Mouse (Mus musculus) midbrain, embryonic 15.5 days (tissue): Measurements from ENCODE around the gene Ncstn. TPM values are rescaled to one million over a fixed set of nuclear protein-coding genes. Genes with fewer than 3 reads are reported as not detected.

Source experiments
- ATAC-seq: fragments of 200-750 bp; cut with Nextera tagmentation; replicated peaks from 2 replicates; pipeline ENCODE4 v1.8.0; 2017; ENCODE audit warnings: moderate TSS enrichment
- H3K27ac ChIP-seq: fragments of 300-500 bp; sonication (generic); 2 replicates; pipeline ENCODE4 v1.5.1; 2015; ENCODE audit warnings: mild to moderate bottlenecking, inconsistent platforms
- H3K27me3 ChIP-seq: fragments of 300-500 bp; sonication (generic); replicated peaks from 2 replicates; pipeline ENCODE4 v1.6.1; 2015; ENCODE audit warnings: inconsistent platforms
- H3K36me3 ChIP-seq: fragments of 300-500 bp; sonication (generic); replicated peaks from 2 replicates; pipeline ENCODE4 v1.6.1; 2015; ENCODE audit warnings: inconsistent platforms
- H3K4me1 ChIP-seq: fragments of 300-500 bp; sonication (generic); 2 replicates; pipeline ENCODE4 v1.6.1; 2015; ENCODE audit warnings: inconsistent platforms
- H3K4me2 ChIP-seq: fragments of 300-500 bp; sonication (generic); 2 replicates; pipeline ENCODE4 v1.6.1; 2015; ENCODE audit warnings: inconsistent platforms, mild to moderate bottlenecking, moderate library complexity
- H3K4me3 ChIP-seq: fragments of 300-500 bp; sonication (generic); 2 replicates; pipeline ENCODE4 v1.5.1; 2015; ENCODE audit warnings: mild to moderate bottlenecking, inconsistent platforms
- H3K9ac ChIP-seq: fragments of 300-500 bp; sonication (generic); 2 replicates; pipeline ENCODE4 v1.6.1; 2015; ENCODE audit warnings: mild to moderate bottlenecking, inconsistent platforms
- H3K9me3 ChIP-seq: fragments of 300-500 bp; sonication (generic); 2 replicates; pipeline ENCODE4 v1.6.1; 2016; ENCODE audit warnings: inconsistent platforms
- WGBS: fragments of 180-500 bp; shearing (Covaris S2); methylation state at CpG from one replicate; pipeline ENCODE4 v1.1.7; 2015; ENCODE audit warnings: mixed read lengths; 5-methylcytosine and 5-hydroxymethylcytosine counted together
- polyA plus RNA-seq: library from polyadenylated mRNA; unstranded; fragments of >200 nt; fragmentation: Nextera tagmentation; extraction: Ambion mirVana; gene quantifications from 2 replicates; pipeline ENCODE4 v1.2.1, GENCODE M21; 2015

Gene Ncstn
- polyA plus RNA-seq, 1 experiment from 2014 or later = 122 TPM

DNA sequence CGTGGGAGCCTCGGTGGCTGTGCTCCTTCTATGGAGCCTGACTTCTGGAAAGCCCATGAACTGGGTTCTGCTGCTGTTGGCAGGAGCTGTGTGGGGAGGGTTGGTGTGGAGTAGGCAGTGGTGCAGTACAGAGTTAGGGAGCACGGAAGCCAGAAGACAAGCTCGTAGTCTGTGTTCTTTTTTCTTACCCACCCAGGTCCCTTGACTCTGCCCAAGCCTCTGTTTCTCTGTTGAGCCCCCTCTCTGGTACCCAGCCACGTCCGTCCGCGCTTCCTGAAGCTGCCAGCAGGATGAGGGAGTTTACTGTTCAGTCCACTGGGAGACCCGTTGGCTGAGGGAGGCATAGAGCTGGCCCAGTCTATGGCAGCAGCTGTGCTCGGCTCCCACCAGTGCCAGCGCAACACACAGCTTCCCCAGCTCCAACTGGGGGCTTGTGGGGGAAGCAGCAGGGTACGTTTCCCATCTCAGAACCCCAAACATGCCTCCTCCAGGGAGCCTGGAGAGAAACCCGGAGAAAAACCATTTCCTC is 17.9 kb downstream of the Ncstn start:
- peak; percentile 59 for ATAC-seq
- Histone ChIP-seq H3K4me1 (no peaks in the 10 kb centered on the region), H3K4me3 (no peak overlapping the region), H3K27me3 (no peaks in the 10 kb centered on the region), H3K9me3 (no peaks in the 10 kb centered on the region), H3K36me3 (peaks cover 38% of the 10 kb centered on the region), H3K27ac (peak overlapping the region; percentile 13; the same call in 1 of the 2 replicates), H3K9ac (no peak overlapping the region), H3K4me2 (no peak overlapping the region)
- 49% methylated on average over 13 of the region's 13 CpGs for WGBS

DNA sequence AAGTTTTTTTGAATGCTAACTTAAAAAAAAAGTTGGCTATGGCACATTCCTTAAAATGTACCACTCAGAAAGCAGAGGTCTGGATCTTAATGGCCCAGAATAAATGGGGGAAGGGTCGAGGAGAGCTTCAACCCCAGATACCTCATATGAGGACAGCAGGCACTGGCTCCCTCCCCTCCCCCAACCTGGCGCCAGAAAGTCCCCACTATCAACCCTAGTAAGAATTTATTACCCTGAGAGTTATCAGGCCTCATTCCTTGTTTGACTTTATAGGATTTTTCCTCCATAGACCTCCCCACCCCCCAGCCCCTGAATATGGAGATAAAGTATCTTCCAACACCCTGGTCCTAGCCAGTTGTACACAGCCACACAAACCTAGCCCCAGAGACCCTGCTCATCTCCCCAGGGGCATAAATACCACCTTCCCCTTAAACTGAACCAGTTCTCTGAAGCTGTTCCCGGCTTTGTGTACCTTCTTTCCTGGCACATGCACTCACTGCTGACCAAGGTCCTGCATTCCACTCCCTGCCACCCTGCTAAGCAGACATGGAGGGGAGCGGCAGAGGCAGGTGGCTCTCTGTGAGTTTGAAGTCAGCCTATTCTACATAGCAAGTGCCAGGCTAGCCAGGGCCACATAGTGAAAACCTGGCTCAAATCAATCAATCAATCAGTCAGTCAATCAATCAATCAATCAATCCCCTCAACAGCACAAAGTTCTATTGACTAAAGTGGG is 19.1 kb downstream of the Ncstn start:
- Histone ChIP-seq H3K4me1 (peaks cover 6% of the 10 kb centered on the region), H3K27ac (no peak overlapping the region), H3K9ac (no peak overlapping the region), H3K9me3 (no peaks in the 10 kb centered on the region), H3K27me3 (no peaks in the 10 kb centered on the region), H3K36me3 (peaks cover 27% of the 10 kb centered on the region), H3K4me2 (no peak overlapping the region), H3K4me3 (no peak overlapping the region)
- ATAC-seq = no peak
- 67% methylated on average over 4 of the region's 4 CpGs for WGBS

DNA sequence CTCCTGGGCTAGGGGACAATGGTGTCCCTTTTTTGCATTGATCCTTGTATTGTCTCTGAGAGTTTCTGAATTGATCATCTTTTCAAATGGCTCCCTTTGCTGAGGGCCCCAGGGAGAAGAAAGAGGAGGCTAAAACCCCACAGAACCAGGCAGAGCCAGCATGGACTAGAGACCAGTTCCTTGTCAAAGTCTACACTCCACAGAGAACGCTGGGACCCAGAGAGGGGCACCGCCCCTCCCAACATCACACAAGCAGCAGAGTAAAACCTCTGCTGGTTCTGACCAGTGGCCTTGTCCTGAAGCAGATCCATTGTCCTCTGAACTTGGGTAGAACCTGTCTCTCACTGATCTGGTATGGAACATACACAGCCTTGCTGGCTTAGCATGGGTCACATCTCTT is 20.5 kb downstream of the Ncstn start:
- no peaks in the 10 kb centered on the region for H3K27me3 ChIP-seq
- H3K36me3 ChIP-seq = peaks cover 15% of the 10 kb centered on the region; the same call in 1 of the 2 replicates
- H3K4me2 ChIP-seq = no peak overlapping the region
- H3K4me1 ChIP-seq = peaks cover 18% of the 10 kb centered on the region
- WGBS = 67% methylated on average over 2 of the region's 2 CpGs
- H3K4me3 ChIP-seq = no peak overlapping the region
- H3K9me3 ChIP-seq = no peaks in the 10 kb centered on the region
- ATAC-seq = no peak
- no peak overlapping the region for H3K9ac ChIP-seq
- no peak overlapping the region for H3K27ac ChIP-seq

DNA sequence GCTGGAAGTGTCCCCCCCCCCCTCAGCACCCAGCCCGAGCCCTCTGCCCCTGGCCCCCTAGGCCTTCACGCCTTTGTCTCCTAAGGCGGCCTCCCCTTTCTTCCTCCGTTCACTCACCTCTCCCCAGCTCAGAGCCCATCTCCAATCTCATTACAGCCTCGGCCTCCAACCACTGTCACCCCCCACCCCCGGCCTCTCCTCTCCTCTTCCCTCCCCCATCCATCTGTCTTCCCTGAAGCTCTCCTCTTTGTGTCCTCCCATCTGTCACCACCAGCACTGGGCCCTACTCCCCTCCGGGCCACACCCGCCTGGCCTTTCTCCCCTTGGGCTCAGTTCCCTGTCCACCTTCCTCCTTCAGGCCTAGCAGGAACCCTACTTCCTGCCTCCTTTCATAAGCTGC is 21.4 kb downstream of the Ncstn start:
- Histone ChIP-seq H3K4me2 (no peak overlapping the region), H3K27me3 (no peaks in the 10 kb centered on the region), H3K36me3 (peaks cover 10% of the 10 kb centered on the region; the same call in 1 of the 2 replicates), H3K9me3 (no peaks in the 10 kb centered on the region), H3K4me1 (peaks cover 19% of the 10 kb centered on the region), H3K4me3 (no peak overlapping the region), H3K9ac (no peak overlapping the region), H3K27ac (peak overlapping the region; percentile 45)
- ATAC-seq = no peak; the same call in 1 of the 2 replicates
- WGBS = 16% methylated on average over 8 of the region's 8 CpGs

DNA sequence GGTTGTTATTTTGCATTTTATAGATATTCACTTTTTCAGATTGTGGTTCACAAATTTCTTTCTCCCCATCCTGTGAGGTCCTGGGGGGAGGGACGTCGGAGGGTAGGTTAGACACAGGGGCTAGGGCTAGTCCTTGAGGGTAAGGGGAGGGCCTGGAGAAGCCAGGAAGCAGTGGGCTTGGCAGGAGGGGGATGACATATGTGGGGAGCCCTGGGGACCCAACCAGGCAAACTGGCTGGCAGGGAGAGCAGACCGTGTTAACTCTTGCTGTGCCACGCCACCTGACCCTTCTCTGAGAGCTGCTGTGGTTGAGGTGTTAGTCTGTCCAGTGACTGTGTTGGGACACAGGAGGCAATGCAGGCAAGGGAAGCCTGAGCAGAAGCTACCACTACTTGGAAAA is 21.9 kb downstream of the Ncstn start:
- 34% methylated on average over 4 of the region's 4 CpGs for WGBS
- Histone ChIP-seq H3K4me3 (no peak overlapping the region), H3K36me3 (peaks cover 5% of the 10 kb centered on the region; the same call in 1 of the 2 replicates), H3K4me2 (no peak overlapping the region), H3K27me3 (no peaks in the 10 kb centered on the region), H3K9ac (no peak overlapping the region), H3K4me1 (peaks cover 19% of the 10 kb centered on the region), H3K27ac (peak overlapping the region; percentile 45; the same call in 1 of the 2 replicates), H3K9me3 (no peaks in the 10 kb centered on the region)
- ATAC-seq = peak; percentile 40; the same call in 1 of the 2 replicates

DNA sequence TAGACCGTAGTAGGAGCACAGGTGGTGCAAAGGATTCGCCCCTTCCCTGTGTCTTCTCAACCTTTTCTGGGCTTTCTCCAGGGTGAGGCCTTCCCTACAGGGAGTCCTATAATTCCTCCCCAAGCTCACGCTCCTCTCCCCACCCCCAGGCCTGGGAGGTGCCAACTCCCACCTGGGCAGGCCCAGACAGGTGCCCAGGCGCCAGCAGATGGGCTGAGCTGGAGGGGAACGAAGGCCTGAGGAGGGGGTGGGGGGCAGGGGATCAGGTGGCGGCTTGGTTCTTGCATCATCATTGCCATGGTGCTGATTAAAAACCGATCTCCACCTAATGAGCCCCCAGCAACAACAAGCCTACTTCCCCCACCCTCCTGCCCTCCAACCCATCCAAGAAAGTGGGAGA is 23.7 kb downstream of the Ncstn start:
- Histone ChIP-seq H3K27me3 (no peaks in the 10 kb centered on the region), H3K4me3 (no peak overlapping the region), H3K4me1 (peaks cover 24% of the 10 kb centered on the region), H3K36me3 (no peaks in the 10 kb centered on the region), H3K4me2 (no peak overlapping the region), H3K9ac (no peak overlapping the region), H3K9me3 (no peaks in the 10 kb centered on the region), H3K27ac (peak overlapping the region; percentile 65; the same call in 1 of the 2 replicates)
- 40% methylated on average over 7 of the region's 7 CpGs for WGBS
- no peak for ATAC-seq

DNA sequence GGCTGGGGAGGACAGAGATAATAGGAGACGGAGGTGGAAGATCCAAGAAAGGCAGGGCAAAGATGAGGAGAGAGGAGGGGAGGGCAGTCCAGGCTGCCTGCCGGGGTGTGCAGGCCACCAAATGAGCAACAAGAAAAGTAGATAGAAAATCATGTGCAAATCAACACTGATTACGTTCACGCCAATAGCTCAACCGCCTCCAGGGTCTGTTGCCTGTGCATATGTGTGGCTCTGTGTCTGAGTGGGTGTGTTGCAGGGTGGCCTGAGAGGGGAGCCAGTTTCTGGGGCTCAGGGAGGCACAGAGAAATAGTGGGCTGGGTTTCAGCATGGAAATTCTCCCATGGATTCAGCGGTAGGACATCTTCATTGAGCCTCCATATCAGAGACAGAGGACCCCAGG is 24.3 kb downstream of the Ncstn start:
- no peak for ATAC-seq
- Histone ChIP-seq H3K9ac (no peak overlapping the region), H3K36me3 (no peaks in the 10 kb centered on the region), H3K4me1 (peaks cover 30% of the 10 kb centered on the region), H3K27ac (peak overlapping the region; percentile 65), H3K9me3 (no peaks in the 10 kb centered on the region), H3K4me3 (no peak overlapping the region), H3K4me2 (no peak overlapping the region), H3K27me3 (no peaks in the 10 kb centered on the region)
- 33% methylated on average over 6 of the region's 6 CpGs for WGBS

DNA sequence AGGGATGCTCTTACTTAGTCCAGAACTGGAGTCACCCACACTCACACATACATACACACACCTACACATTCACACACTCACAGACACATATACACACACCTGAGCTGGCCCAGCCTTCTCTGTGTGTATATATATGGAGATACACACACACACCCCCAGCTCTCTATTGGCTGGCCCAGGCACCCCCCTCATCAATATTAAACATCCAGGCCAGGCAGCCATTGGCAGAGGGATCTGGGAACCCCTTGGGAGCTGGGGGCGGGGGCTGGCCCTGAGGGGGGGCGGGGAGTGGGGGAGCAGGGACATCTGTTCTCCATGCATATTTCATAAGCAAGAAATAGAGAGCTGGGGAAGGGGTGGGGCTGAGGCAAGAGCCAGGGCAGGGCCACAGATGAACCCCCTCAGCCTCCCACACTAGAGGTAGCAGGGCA is 25.1 kb downstream of the Ncstn start, which contains the start of gene Nhlh1:
Gene Nhlh1 (minus strand): TSS at position 83 of the 431 bp plus-strand sequence.
- peak within 1 kb of the TSS; percentile 26 for H3K4me3 ChIP-seq
- H3K36me3 ChIP-seq = no peaks in the 10 kb centered on the region
- WGBS = 13% methylated on average over 2 of the region's 2 CpGs
- H3K9ac ChIP-seq = no peak within 1 kb of the TSS
- H3K9me3 ChIP-seq = no peaks in the 10 kb centered on the region
- H3K4me2 ChIP-seq = peak within 1 kb of the TSS; percentile 31
- no peaks in the 10 kb centered on the region for H3K27me3 ChIP-seq
- ATAC-seq = peak; percentile 64
- H3K27ac ChIP-seq = peak within 1 kb of the TSS; percentile 65
- peaks cover 36% of the 10 kb centered on the region for H3K4me1 ChIP-seq

DNA sequence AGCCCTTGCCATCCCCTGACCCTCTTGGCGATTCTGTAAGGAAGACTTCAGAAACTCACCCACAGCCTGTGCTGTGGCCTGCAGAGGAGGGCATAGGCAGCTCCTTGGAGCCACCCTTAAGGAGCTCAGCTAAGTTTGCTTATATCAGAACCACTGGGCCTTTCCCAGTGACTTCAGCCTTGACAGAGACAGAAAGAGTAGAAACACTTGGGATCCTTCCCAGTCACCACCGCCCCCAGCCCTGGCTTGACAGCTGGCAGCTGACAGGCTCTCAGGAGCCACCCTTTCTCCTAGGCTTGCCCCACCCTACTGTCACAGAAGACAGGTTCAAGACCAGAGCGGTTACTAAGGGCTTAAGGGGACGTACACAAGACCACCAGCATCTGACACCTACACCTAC is 26.3 kb downstream of the Ncstn start:
- H3K4me1 ChIP-seq = peaks cover 36% of the 10 kb centered on the region
- peak overlapping the region; percentile 26 for H3K4me3 ChIP-seq
- H3K9me3 ChIP-seq = no peaks in the 10 kb centered on the region
- H3K4me2 ChIP-seq = peak overlapping the region; percentile 31
- no peaks in the 10 kb centered on the region for H3K27me3 ChIP-seq
- no peaks in the 10 kb centered on the region for H3K36me3 ChIP-seq
- no peak overlapping the region for H3K27ac ChIP-seq
- WGBS = 67% methylated on average over 4 of the region's 4 CpGs
- H3K9ac ChIP-seq = no peak overlapping the region
- ATAC-seq = no peak

DNA sequence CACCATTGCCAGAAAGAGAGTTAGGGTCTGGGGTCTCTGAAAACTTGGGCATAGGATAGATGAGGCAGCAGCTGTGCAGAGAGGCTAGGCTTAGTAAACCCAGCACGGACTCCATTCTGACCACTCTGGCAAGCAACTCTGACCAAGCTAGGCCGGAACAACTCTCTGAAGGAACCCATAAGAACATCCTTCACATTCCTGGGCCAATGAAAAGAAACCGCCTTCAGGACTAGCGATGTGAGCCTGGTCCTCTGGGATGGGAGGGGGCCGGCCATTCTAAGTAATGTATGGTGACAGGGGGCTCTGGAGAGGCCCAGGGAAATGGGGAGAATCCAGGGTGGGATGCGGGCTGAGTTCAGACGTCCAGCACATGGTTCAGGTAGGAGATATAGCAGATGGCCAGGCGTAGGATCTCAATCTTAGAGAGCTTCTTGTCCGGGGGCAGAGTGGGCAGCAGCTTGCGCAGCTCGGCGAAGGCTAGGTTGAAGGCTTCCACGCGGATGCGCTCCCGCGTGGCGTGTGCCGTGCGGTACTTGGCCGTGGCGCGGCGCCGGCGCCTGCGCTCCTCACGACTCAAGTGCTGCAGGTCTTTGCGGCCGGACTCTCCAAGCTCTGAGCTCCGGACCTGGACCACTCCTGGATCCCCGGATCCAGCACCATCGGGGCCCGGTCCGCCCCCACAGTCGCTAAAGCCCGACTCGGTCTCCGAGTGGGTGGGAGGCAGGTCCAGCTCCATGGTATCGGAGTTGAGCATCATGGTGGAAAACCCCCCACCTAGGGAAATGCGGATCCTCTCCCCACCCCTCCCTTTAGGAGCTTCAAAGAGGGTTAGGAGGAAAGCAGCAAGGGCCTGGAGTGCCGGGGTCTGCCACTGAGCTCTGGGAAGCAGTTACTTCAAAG is 28.8 kb downstream of the Ncstn start:
- ATAC-seq = peak; percentile 38; the same call in 1 of the 2 replicates
- peaks cover 42% of the 10 kb centered on the region for H3K4me1 ChIP-seq
- peak overlapping the region; percentile 73 for H3K4me2 ChIP-seq
- peak overlapping the region; percentile 44 for H3K4me3 ChIP-seq
- no peaks in the 10 kb centered on the region for H3K36me3 ChIP-seq
- H3K9ac ChIP-seq = peak overlapping the region; percentile 54
- 2% methylated on average over 39 of the region's 42 CpGs for whole genome bisulfite sequencing
- H3K27me3 ChIP-seq = no peaks in the 10 kb centered on the region
- H3K9me3 ChIP-seq = no peaks in the 10 kb centered on the region
- peak overlapping the region; percentile 9; the same call in 1 of the 2 replicates for H3K27ac ChIP-seq

DNA sequence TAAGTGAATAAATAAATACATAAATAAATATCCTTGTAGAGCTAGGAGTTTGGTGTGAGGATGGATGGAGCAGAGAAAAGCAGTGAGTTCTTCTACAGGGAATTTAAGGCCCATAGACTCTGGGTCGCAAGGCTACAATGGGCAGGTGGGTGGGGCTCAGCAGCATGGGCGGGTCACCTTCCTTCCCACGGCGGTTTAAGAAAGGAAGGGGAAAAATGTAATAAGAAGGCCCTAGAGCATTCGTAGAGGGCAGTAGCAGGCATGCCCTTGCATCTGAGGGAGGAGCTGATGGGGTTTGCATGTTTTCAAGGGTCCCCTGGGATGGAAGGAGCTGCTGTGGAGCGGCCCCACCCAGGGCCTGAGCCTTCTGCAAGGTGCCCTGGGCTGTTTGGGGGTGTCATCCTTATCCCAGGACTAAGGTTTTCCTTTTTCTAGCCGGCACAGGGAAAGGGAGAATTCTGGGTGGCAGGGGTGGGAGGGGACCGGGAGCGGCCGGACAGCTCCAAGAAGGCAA is 29.8 kb downstream of the Ncstn start:
- no peak overlapping the region; the same call in none of the 2 replicates for H3K4me3 ChIP-seq
- no peaks in the 10 kb centered on the region for H3K9me3 ChIP-seq
- H3K9ac ChIP-seq = 0 out of 2 replicates have a peak overlapping the region, but pooled peaks have one; percentile 0
- no peak overlapping the region for H3K27ac ChIP-seq
- H3K4me2 ChIP-seq = peak overlapping the region; percentile 73
- no peaks in the 10 kb centered on the region for H3K27me3 ChIP-seq
- WGBS = 10% methylated on average over 10 of the region's 10 CpGs
- no peaks in the 10 kb centered on the region for H3K36me3 ChIP-seq
- ATAC-seq = no peak
- H3K4me1 ChIP-seq = peaks cover 42% of the 10 kb centered on the region
